Mouse (Mus musculus): ENCODE measurements around the gene Gm20388.

DNA sequence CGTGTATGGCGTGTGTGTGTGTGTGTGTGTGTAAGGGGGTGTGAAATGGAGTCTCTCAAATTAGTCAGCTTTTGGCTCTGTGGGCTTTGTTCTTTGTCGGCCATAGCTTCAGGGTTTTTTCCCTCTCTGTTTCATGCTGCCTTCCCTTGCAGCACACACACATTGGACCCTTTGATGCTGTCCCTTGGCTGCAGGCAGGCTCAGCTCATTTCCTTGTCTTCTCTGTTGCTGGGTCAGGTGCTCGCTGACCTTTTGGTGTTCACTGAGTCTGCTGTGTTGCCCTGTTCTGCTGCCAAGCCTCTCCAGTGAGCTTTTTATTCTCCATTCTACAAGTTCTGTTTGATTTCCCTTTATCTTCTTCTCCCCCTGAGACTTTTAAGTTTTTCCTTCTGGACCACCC lies 218.9 kb downstream of the Gm20388 start:
- no peak for TF ChIP-seq GATA1 (IDR thresholded peaks at IDR 0.05; ENCODE audit: low read length)
- TF ChIP-seq TAL1 (IDR thresholded peaks at IDR 0.05; ENCODE audit: low read length) = no peak

Measured in erythroblast, embryonic 14.5 days (primary cell).